Mouse (Mus musculus) spleen, adult 18-20 months (tissue): ENCODE measurements around the gene Cd46.

Source experiments
- DNase-seq, 2 experiments: peaks; one replicate each; pipeline ENCODE4 v3.0.0; 2022; ENCODE audit warnings: mixed read lengths in 2 of 2

The Cd46 gene

GRCm38 (mm10) chr1:195092220-195092720 lies at the start of gene Cd46:
TSS of gene Cd46 (minus strand) at chr1:195092249.
- peak; percentile 42 to 61 for DNase-seq

- DNase-seq: no peak
Observed at GRCm38 (mm10) chr1:195132070-195132469, 40.0 kb upstream of the Cd46 start.

DNA sequence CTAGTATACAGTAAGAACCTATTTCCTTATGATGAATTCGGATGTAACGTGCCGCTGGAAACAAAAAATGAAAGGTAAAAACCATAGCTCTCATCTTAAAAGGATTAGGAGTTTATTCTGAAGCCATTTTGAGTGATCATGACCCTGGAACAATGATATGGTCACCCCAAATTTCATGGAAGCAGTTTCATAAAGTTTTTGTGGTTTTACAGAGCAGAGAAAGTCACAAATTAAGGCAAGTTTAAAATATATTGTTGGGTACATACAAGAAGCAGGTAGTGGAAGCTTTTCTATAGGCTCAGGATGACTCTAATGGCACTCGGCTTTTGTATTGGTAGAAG lies 39.6 kb upstream of the Cd46 start:
- no peak for DNase-seq

- DNase-seq: peak; percentile 84 to 86
Observed at GRCm38 (mm10) chr1:195130953-195131674, 39.1 kb upstream of the Cd46 start, which contains the start of gene Cr1l. TSS of gene Cr1l (minus strand) at chr1:195131586.

GRCm38 (mm10) chr1:195130479-195130878 lies 38.4 kb upstream of the Cd46 start:
- no peak for DNase-seq

- no peak for DNase-seq
Observed at GRCm38 (mm10) chr1:195129867-195130266, 37.8 kb upstream of the Cd46 start.

GRCm38 (mm10) chr1:195114414-195114813 lies 22.4 kb upstream of the Cd46 start:
- no peak for DNase-seq

DNA sequence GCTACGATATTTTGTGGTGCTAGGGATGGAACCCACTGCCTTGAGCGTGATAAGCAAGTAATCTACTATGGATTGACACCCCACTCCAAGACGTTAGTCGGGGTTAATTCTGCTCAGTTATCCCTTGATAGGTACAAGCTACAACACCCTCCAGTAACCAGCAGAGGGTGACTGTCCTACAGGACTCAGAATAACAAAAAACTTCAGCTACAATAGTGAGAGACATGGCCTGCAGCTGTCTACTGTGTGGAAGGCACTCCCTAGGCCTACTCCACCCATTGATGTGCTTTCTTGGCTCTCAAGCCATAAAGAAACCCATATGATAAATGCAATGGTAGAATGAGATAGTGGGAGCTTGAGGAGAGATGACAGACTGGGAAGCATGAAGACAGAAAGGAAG lies 21.6 kb upstream of the Cd46 start:
- no peak for DNase-seq

DNA sequence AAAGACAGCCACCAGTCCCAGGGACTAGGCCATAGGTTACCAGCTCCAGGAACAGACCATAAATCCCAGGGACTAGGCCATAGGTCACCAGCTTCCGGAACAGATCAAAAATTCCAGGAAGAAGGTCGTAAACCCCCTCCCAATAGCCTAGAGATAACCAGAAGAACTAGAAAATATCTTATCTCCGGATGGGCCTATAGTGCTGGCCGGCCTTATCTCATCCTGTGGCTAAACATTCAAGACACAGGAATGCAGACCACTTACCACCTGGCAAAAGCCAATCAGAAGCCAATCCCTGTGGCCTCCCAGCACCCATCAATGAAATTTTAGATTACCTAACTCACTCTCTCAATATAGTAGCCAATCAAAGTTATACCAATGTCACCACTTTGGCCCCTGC lies 8.6 kb upstream of the Cd46 start:
- DNase-seq: no peak

GRCm38 (mm10) chr1:195098004-195098403 lies 6.0 kb upstream of the Cd46 start:
- DNase-seq: no peak

- DNase-seq: no peak
Observed at GRCm38 (mm10) chr1:195091699-195092219, 290 bp downstream of the Cd46 start.

DNA sequence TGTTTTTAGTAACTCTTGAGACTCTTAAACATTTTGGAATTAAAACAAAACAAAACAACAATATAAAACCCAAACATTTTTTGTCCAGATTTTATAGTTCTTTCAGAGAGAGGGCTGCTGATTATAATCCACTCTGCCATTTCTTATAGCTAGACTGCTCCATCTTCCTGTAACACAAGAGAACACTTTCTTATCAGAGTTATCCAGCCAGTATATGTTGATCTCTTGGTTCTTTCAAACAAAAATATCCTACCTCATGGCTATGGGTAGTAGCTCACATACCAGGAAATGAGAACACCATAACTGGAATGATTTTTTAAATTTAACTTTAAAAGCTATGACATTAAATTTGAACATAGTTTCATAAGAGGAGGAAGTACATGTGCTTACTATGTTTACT lies 9.9 kb downstream of the Cd46 start:
- no peak for DNase-seq

GRCm38 (mm10) chr1:195040437-195040836 lies 51.6 kb downstream of the Cd46 start:
- peak in 1 of 2 experiments; percentile 34 for DNase-seq

- DNase-seq: no peak
Observed at GRCm38 (mm10) chr1:195038386-195038785, 53.7 kb downstream of the Cd46 start.

DNA sequence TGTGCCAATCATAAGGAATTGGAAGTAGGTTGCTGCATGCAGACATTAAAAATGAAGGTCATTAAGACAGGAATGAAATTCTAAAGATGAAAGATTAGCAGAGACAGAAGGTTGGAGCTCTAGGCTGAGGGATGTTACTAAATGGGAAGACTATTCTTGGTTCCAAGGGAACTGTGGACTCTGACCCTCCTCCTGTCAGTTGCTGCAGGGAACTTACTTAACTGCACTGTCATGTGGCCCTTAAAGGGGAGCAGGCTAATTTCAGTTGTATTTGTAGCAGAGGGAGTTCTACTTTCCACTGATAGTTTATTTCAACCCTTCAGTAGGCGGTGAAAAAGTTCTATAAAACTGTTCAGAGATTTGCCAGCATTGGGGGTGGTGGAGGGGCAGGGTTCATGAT lies 54.1 kb downstream of the Cd46 start:
- DNase-seq: no peak

DNA sequence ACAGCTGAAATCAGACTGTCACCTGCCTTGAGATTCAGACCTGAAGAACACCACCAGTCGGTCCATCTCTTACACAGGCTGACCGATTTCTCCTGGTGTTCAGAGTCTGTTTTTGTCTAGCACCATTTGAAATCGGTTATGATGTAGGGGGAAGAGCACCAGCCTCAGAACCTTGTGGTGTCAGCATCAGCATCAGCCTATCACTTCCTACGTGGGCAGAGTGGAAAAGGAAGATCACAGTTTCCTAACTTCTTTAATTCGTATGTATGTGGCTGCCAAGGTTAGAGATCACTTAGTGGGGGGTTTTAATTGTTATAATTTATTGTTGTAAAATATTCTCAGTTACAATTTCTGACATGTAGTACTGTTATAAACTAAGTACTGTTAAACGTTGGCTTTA lies 54.6 kb downstream of the Cd46 start:
- no peak for DNase-seq

DNA sequence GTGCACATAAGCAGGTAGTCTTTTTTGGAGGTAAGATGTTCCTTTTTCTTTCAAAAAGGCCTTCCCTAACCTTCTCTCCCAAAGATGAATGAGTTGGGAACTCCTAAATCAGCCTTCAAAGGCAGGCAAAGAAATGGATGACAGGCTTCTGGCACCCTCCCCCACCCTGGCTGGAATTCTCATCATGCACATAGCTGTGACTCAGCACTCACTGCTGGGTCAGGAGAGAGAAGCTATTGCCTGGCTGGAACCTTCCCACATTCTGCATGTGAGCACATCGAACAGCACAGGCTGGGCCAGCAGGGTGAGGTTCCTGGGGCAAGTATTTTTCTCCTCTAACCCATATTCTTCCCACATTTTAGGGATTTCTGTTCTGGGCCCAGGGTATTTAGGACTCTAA lies 58.1 kb downstream of the Cd46 start:
- no peak for DNase-seq

- no peak for DNase-seq
Observed at GRCm38 (mm10) chr1:195032738-195033137, 59.3 kb downstream of the Cd46 start.

- no peak for DNase-seq
Observed at GRCm38 (mm10) chr1:195031786-195032185, 60.3 kb downstream of the Cd46 start.

DNA sequence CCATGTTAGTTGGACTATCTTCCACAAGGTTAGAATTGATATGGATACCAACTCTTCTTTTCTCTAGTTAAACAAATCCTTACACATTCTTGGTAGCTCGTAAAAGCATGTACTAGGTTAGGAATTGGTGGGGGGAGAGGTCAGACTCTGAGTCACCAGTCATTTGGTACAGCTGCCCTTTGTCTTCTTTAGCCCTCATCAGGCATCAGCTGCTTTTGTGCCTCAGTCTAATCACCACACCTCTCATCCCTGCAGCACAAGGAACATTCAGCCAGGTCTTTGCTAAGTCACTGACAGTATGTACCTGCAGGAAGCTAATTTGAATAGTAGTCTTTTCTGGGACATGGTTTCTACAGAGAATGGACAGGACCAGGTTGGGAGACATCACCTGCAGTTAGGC lies 64.5 kb downstream of the Cd46 start:
- DNase-seq: no peak

DNA sequence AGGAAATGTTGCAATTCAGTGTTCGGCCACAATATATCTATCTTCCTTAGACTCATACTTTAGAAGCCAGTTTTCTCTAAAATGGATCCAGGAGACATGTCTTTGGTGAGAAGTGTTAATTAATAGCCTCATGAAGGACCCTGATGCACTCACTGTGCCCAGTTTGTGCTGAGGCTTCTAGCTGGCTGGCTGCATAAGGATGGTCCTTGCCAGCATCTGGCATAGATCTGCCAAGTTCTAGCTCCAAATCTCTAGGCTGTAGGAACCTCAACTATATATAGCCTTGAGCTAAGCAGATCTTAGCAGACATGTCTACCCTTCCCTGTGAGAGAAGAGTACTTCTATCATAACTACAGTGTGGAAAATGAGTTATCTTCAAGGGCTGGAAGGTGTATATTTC lies 68.2 kb downstream of the Cd46 start:
- no peak for DNase-seq

DNA sequence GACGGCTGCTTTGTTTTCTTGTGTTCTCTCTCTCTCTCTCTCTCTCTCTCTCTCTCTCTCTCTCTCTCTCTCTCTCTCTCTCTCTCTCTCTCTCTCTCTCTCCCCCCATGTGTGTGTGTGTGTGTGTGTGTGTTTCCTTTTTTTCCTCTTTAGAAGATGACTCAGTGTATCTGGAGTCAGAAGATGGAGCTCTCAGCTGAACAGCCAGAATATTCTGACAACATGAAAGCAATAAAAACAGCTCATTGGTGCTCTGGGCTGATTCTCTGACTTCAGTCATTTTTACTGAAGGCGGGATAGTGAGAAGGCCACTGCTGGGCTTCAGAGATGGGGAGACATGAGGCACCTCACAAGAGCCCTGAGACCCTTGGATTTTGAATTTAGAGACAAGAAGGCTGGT lies 70.2 kb downstream of the Cd46 start:
- DNase-seq: no peak

DNA sequence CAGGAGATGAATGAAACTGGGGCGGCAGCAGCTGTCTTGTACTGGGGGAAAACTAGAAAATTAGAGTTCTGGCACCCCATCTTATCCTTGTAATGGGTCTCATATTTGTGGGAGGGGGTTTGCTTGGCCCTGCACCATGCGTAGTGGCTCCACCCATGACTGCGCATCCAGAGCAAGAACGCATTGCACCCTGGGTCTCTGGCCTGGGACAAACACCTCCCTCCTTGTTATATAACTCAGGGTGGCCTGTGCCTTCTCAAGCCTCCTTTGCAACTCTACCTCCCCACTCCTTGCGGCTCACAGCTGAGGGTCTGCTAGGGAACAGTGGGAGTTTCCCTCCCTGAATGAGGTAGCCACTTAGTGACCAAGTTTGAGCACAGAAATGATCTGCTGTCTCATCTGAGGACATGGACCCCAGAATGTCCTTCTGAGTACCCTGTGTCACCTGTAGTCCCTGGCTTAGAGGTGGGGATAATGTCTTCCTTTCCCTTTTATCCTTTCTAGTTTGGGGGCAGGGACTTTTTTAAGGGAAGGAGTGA lies 72.9 kb downstream of the Cd46 start:
- no peak for DNase-seq
